Mouse (Mus musculus): ENCODE results near the gene Hs3st1. TPM values are rescaled to one million over a fixed set of nuclear protein-coding genes. Genes with fewer than 3 reads are reported as not detected.

Gene Hs3st1
- polyA plus RNA-seq, 1 experiment from 2014 or later: 53.0 TPM

GRCm38 (mm10) chr5:39617354-39617977, 137.8 kb downstream of the Hs3st1 start:
- Histone ChIP-seq H3K27ac (replicated peaks) (no peak overlapping the region), H3K4me3 (no peak overlapping the region), H3K27me3 (no peaks in the 10 kb centered on the region), H3K36me3 (peaks cover 8% of the 10 kb centered on the region; the same call in 1 of the 2 replicates), H3K9ac (replicated peaks) (no peak overlapping the region), H3K9me3 (no peaks in the 10 kb centered on the region), H3K4me1 (peaks cover 11% of the 10 kb centered on the region; the same call in 1 of the 2 replicates), H3K4me2 (replicated peaks) (no peak overlapping the region)
- no peak for ATAC-seq (replicated peaks)
- 67% methylated on average over 2 of the region's 2 CpGs for WGBS

GRCm38 (mm10) chr5:39615202-39615601, 140.1 kb downstream of the Hs3st1 start:
- Histone ChIP-seq H3K36me3 (peaks cover 8% of the 10 kb centered on the region; the same call in 1 of the 2 replicates), H3K9me3 (no peaks in the 10 kb centered on the region), H3K9ac (replicated peaks) (no peak overlapping the region), H3K4me2 (replicated peaks) (no peak overlapping the region), H3K4me1 (peaks cover under 1% of the 10 kb centered on the region; the same call in 1 of the 2 replicates), H3K27me3 (no peaks in the 10 kb centered on the region), H3K27ac (replicated peaks) (no peak overlapping the region), H3K4me3 (no peak overlapping the region)
- ATAC-seq (replicated peaks): no peak
- 80% methylated on average over 7 of the region's 7 CpGs for WGBS

GRCm38 (mm10) chr5:39613534-39613933, 141.7 kb downstream of the Hs3st1 start:
- 95% methylated on average over 2 of the region's 2 CpGs for WGBS
- Histone ChIP-seq H3K27ac (replicated peaks) (no peak overlapping the region), H3K4me1 (no peaks in the 10 kb centered on the region), H3K9ac (replicated peaks) (no peak overlapping the region), H3K4me3 (no peak overlapping the region), H3K4me2 (replicated peaks) (no peak overlapping the region), H3K36me3 (peaks cover 8% of the 10 kb centered on the region; the same call in 1 of the 2 replicates), H3K27me3 (no peaks in the 10 kb centered on the region), H3K9me3 (no peaks in the 10 kb centered on the region)
- no peak for ATAC-seq (replicated peaks)

GRCm38 (mm10) chr5:39612240-39612639, 143.0 kb downstream of the Hs3st1 start:
- 82% methylated on average over 2 of the region's 2 CpGs for WGBS
- ATAC-seq (replicated peaks): no peak
- Histone ChIP-seq H3K9me3 (no peaks in the 10 kb centered on the region), H3K27ac (replicated peaks) (no peak overlapping the region), H3K9ac (replicated peaks) (no peak overlapping the region), H3K36me3 (peaks cover 8% of the 10 kb centered on the region; the same call in 1 of the 2 replicates), H3K4me1 (no peaks in the 10 kb centered on the region), H3K4me2 (replicated peaks) (no peak overlapping the region), H3K27me3 (no peaks in the 10 kb centered on the region), H3K4me3 (no peak overlapping the region)

GRCm38 (mm10) chr5:39608260-39608659, 147.0 kb downstream of the Hs3st1 start:
- H3K36me3 ChIP-seq: no peaks in the 10 kb centered on the region
- no peaks in the 10 kb centered on the region for H3K27me3 ChIP-seq
- WGBS: 70% methylated on average over 1 of the region's 1 CpGs
- no peak overlapping the region for H3K9ac ChIP-seq (replicated peaks)
- ATAC-seq (replicated peaks): no peak
- no peak overlapping the region for H3K4me2 ChIP-seq (replicated peaks)
- no peaks in the 10 kb centered on the region for H3K9me3 ChIP-seq
- no peak overlapping the region for H3K4me3 ChIP-seq
- no peak overlapping the region for H3K27ac ChIP-seq (replicated peaks)
- no peaks in the 10 kb centered on the region for H3K4me1 ChIP-seq

GRCm38 (mm10) chr5:39594737-39595136, 160.5 kb downstream of the Hs3st1 start:
- H3K4me3 ChIP-seq: no peak overlapping the region
- H3K4me2 ChIP-seq (replicated peaks): no peak overlapping the region
- ATAC-seq (replicated peaks): no peak
- 65% methylated on average over 2 of the region's 2 CpGs for WGBS
- H3K27ac ChIP-seq (replicated peaks): no peak overlapping the region
- no peaks in the 10 kb centered on the region for H3K4me1 ChIP-seq
- no peak overlapping the region for H3K9ac ChIP-seq (replicated peaks)
- H3K27me3 ChIP-seq: no peaks in the 10 kb centered on the region
- H3K9me3 ChIP-seq: no peaks in the 10 kb centered on the region
- no peaks in the 10 kb centered on the region for H3K36me3 ChIP-seq

Measured in forebrain, embryonic 15.5 days (tissue).